Mouse (Mus musculus) R1 (cell line): ENCODE data around the gene Magi1.

Experiments used
- DNase-seq: peaks from one replicate; pipeline ENCODE4 v3.0.0-alpha.2; 2018; ENCODE audit warnings: low read depth, low spot score

Magi1 gene

DNA sequence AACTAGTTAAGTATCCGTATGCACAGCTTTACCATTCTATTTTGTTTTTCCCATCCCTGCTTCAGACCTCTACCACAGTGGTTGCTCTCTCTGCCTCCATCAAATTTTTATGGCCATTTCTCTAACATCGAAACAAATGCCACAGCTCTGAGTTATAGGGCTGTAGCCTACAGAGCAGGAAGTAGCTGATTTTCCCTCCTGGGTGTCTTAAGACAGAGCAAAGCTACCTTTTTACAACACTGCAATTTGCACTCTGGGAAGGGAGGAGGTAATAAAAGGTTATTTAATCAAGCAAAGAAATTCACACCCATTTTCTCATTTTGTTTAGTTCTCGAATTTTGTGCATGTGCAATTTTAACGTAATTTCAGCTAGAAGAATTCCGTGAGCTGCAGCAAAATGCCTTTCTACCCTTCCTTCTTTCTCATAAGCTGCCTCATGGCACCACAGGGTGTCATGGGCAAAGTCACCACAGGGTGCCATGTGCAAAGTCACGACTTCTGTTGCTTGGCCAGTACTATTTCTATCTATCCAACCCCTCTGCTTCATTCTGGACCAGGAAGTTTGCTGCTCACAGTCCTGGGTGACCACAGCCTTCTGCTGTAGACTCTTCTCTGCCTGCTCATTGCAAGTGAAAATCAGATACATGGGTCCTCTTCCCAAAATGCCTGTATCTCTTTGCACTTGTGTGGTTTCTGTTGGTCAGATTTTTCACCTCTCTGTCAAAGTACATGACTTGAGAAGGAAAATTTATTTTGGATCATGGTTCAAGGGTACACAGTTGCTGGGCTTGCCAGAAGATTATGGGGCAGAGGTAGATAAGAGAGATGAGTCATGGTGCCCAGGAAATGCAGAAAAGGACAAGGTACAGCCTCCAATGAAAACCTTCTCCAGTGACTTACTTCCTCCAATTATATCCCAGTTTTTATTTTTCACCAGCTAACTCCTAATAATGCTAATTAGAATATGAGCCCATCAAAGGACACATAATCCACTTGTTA is 167.0 kb downstream of the Magi1 start:
- no peak for DNase-seq

DNA sequence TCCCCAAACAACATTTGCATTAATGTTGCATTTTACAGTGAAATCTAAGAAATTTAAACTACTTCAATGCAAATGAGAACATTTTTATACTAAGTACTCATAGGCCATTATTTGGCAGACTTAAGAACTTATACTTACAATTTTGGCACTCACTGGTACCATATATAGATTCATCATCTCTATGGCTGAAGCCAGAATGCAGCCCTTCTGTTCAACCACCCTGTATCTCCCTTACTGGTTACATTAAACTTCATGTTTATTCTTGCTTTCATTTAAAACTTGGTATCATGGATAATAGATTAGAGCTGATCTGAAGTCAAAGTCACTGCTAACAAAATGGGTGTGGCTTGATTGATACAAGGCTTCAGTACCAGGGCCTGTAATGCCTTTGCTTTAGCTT is 171.9 kb downstream of the Magi1 start:
- no peak for DNase-seq

DNA sequence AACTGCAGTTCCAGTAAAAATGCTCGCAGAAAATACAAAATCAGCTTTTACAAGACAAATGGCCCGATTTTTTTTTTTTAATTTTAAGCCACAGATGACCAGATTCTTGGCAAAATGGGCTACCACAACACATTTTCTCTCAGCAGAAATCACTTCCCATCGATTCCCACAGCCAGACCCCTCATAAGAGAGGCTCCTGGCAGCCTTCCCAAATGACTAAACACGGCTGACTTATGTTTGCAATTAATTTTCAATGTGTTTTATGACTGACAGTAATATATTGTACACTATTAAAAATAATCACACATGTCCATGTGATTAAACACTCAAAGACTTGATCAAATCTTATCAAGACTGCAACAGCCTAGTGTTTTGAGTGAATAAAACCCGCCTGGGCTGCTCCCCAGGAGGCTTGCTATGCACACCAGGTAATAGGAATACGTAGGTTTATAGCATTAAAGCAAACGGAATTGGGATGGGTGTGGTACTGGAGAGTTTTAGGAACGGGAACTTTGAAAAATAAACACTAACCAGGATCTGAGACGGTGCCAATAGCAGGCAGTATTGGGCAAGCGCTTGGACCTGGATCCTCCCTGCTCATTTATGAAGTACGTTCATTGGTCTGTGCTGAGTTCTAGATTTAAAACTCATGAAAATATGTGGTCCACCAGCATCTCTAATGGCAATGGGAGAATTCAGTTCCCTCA is 176.2 kb downstream of the Magi1 start:
- no peak for DNase-seq

DNA sequence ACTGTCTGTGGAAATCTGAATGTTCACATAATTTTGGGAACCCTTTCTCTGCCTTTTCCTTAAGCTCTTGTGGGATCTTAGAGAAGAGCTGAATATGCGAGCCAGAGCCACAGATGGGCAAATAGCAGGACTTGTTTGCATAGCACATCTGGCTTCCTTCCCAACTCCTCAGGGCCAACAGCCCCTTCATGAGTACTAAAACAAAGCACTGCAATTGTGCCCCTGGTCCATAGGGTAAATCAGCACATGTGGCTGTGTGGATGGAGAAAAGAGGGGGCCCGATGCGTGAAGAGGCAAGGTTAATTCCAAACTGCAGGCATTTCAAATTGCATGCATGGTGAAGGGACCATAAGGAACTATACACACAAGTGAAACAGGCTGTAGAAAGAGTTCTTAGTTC is 180.1 kb downstream of the Magi1 start:
- DNase-seq: no peak

DNA sequence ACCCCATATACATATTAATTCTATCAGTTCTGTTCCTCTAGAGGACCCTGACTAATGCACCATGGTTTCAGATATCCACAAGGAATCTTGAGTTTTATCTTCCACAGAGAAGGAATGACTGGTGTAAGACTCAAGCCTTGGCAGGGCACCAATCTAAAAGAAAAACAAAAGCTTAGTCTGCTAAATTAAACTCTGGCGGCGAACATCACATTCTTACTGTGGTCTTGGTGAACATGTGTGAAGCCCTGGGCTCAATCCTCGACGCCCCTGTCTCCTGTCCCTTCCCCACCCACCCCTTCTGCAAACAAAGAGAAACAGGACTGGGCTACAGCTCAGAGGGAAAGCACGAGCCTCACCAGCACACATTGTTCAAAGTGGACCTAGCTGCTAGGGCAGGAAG is 182.5 kb downstream of the Magi1 start:
- no peak for DNase-seq

DNA sequence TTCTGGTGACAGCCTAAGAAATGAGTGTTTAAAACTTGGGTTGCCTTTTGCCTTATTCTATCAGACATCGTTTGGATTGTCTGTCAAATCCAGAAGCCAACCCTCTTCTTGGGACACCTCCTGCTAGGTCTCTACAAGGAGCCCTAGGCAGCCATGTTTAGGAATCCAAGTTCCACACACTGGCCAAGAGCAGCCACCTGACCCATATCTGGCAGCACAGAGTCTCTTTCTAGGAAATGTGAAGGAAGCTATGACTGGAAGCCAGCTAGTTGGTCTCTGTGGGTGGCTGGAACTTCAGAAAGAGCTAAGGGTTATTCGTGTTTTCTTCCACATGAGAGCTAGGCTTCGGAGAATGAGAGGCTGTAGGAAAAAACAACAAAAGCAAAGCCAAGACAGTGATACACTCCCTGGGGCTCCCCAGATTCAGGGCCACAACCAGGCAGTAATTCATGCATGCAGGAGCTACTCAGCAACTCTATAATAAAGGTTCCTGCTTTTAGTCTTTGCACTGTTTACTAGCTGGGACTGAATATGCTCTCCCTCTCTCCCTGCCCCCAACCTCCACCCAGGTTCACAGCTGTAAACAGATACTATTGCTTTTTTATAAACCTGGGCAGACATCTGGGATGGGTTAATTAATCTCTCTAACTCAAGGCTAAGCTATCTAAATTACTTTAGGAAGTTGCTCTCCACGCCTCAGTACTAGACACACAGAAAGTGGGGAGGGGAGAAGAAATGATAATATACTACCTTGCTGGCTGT is 188.6 kb downstream of the Magi1 start:
- no peak for DNase-seq

DNA sequence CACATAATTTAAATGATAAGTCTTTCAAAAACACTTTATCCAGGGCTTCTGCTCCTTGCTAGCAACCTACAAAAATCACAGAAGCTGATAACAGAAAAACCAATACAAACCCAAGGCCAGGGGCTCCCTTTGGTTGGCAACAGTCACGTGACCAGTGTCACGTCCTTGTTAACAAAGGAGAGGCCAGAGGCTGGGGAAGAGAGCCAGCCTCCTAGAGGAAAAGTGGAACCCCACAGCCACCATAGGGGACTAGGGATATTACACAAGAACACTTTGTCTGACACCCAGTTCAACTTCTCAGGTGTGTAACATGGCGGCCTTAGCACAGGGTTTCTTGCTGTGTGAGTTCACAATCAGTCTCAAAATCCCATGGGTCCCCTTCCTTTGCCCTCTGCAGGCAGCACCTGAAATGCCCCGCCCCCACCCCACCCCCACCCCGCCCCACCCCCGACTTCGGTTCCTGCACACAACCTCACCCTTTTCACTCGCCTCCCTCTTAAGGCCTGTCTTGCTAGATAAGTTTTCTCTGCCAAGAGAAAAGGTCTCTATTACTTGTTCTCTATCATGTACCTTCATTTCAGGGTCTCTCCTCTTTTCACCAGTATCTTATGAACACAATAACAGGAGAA is 190.6 kb downstream of the Magi1 start:
- peak; percentile 23 for DNase-seq

DNA sequence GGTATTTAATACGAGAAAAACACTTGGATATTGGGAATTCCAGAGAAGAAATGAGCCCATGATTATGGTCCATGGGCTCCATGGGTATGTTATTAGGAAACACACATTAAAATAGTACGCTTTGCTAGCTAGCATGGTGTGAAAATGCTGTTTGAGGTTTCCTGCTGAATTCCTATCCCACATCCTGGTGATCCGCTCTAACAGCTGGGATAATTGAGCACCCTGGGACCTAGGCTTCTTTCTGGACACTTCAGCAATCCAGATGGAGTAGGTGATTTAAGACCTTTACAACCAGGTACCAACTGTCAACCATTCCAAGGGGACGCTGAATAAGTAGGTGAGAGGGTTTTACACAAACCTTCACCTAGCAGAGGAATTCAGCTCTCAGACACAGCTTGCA is 191.2 kb downstream of the Magi1 start:
- no peak for DNase-seq

DNA sequence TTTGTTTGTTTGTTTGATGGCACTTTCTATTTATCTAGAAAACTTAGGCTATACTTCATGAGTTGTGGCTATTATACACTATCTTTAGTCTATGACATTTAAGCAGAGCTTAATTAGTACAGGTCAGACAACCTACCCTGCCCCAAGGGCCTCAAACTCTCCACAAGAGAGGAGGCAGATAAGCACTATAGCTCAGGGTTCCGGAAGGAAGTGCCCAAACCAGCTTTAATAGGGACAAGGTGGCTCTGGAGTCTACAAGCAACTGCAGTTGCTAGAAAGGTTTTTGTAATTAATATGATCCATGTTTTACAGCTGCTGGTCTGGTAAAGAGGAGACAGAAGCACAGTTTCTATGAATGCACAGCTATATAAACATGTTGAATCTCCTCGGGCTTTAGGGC is 196.9 kb downstream of the Magi1 start:
- no peak for DNase-seq

DNA sequence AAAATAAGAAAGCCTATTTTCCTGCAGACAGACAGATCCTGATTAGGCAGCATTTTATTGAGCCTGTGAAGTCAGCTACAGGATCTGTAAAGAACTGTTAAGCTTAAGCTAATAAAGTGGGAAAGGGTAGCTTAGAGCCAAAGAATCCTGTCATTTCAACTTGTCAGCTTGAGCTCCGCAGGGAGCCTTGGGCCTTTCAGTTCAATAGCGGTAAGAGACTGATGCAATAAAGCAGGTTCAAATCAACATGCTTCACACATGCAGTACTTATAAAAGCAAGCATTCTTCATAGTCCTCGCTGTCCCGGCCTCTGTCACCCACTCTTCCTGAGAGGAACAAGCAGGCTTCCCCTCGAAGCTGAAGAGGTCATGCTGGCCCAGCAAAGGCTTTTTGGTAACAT is 199.0 kb downstream of the Magi1 start:
- DNase-seq: no peak

DNA sequence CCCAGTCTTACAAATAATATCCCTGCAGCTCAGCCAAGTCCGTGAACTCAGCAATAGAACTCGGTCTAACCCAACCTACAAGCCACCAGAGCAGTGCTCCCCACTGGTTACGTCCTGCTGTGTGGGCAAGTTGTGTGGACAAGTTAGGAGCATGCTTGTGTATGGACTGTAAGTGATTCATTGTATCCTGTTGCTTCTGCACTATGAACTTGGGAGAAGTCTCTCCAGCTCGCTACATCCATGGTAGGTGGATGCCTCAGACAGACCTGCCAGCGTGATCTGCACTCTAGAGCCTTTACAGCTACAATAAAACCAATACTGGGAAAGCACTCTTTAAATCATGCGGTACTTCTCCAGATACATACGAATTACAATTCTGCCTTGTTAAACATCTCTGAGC is 200.3 kb downstream of the Magi1 start:
- peak; percentile 22 for DNase-seq

DNA sequence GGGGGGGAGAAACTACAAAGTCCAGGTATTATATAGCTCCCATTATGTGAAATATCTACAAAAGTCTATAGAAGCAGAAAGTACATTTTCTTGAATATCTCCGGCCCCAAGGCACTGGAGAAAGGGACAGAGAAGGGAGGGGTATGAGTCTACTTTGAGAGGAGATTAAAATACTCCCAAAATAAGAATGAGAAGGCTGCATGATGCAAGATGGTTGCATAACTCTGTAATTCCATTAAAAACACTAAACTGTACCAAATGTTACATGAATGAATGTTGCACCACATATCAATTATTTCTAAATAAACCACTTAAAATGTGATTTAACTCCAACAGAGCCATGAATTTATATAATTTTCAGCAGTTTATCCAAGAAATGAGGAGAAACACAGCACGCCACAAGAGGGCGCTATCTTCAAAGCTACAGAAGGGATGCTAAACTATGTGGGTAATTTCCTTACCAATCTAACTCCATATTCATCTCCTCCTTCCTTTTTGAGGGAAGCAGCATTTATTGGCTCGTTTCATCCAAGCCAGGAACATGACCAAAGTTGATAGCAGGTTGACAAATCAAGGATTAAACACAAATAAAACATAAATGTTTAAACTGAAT is 202.7 kb downstream of the Magi1 start:
- DNase-seq: peak; percentile 60

DNA sequence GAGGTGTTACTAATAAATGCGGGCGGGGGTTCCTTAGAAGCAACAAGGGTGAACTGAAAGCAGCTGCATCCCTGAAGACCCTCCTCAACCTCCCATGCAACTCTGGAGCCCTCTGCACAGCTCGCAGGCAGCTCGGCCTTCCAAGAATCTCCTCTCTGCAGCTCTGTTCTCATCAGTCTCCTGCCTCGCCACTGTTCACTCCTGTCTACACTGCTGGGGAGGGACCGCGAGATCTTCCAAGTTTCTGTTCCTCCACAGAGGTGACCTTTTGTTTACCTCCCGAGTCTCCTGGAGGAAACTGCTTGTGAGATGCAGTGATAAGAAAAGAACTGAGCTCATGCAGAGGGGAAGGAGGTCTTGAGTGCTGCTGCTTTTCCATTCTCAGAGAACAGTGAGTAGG is 204.8 kb downstream of the Magi1 start:
- DNase-seq: peak; percentile 46

DNA sequence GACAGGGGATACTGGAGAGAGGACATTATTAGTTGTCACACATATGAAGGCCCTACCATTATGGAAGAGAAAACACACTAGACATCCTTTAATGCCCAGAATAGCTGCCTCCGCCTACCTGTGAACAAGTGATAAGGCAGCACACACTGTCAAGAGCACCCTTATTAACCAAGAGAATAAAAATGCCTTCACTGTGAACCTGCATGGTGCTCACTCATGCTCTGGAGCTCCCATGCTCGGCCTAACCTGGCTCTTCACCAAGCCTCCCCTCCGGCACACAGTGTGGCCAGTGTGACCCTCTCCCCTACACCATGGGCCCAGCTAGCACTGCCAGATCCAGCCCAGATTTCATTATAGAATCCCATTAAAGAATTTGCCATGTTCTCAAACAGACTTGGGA is 206.7 kb downstream of the Magi1 start:
- DNase-seq: no peak

DNA sequence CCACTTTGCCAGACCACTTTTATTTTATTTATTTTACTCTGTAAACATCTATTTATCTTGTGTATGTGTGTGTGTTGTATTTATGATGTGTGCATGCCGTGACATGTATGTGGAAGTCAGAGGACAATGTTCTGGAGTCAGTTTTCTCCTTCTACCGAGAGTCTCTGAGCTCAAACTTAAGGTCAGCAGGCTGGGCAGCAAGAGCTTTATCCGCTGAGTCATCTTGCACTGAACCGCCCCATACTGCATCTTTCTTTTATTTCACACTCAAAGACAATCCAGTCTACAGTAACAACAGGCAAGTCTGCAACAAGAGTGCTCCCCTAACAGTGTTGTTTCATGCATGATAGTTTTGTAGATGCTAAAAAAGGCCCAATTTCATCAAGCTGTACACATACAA is 207.7 kb downstream of the Magi1 start:
- DNase-seq: no peak

DNA sequence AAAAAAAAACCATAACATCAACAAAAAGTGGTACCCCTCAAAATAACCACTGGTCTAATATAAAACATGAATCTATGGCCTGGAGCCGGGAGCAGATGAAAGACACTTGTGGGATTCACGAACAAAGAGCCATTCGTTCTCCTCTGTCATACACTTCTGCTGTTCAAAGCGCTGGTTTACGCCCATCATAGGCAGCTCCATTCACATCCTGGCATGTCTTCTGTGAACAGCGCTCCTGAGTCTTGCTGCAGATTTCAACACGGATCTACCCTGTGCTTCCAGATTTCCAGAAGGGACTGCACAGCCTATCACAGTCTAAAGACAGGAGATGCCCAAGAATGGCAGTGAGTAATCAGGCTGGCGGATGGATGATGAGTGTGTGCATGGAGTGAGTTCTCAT is 208.5 kb downstream of the Magi1 start:
- DNase-seq: peak; percentile 21

DNA sequence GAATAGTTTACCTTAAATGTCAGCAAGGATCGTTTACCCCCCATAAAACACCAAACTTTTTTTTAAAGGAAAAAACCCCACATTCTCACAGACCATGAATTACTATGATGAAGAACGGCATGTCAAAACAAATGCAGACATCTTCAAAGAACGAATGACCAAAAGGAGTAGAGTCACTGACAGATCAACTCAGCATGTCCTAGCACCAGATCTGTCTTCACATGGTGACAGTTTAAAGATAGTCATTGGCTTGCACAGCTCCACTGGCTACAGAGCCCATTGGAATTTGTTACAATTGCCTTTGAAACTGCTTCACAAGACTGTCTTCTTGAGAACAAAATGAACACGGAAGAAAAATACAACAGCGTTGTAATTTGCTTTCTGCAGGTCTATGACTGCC is 212.0 kb downstream of the Magi1 start:
- no peak for DNase-seq

DNA sequence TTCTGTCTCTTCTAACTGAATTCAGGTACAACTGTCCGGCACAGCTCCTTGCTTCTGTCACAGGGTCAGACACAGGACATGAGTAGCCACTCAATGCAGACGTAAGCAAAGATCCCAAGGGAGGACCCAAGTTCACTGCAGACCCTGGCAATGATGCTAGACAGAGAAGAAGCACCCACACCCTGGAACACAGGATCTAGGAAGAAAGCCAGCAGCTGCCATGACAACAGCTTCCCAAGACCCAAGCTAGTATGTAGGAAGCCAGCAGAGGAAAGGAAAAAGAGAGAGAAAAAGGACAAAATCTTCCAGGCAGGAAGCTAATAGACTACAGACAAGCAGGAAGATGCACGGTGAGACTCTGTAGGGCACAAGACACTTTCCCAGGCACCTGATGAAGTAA is 213.0 kb downstream of the Magi1 start:
- DNase-seq: no peak

DNA sequence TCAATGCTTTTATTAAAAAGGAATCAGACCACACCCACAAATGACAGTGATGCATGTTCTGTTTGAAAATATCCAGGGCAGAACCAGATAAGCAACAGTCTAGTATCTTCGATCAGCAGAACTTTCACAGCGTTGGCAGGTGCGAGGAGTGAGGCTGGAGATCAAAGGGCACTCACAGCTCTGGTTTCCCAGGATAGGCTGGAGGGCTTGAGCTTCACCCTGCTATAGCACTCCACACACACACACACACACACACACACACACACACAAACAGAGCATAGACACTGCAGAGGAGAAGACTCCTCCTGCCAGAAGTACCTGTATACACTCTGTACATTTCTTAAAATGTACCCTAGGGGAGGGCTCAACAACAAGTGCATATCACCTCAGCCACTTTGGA is 214.3 kb downstream of the Magi1 start:
- no peak for DNase-seq

DNA sequence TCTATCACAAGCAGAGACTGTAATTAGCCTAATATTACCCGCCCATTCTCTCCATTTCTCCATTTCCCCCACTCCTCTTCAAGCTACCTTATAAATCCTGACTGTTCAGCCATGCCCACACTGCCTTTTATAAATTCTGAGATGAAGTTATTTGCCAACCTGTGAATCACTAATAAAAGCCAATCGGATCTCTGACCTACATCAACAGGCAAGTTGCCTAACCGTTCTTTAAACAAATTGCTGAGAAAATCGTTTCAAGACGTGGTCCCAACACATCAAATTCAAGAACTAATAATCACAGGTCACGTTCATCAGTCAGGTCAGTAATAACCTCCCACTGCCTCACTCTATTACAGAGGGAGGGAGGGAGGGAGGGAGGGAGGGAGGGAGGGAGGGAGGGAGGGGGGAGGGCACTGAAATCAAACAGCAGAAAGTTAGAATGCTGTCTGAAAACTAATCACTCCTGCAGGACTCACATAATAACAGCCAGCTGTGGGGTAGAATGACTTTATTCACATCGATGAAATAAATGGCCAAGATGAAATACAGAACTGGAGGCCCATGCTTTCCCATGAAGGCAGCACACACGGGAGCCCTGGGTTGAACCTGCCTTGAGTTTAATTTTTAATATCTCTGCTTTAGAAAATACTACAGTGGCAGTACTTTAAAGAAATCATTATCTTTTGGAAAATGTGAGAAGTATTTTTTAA is 215.8 kb downstream of the Magi1 start:
- DNase-seq: no peak

DNA sequence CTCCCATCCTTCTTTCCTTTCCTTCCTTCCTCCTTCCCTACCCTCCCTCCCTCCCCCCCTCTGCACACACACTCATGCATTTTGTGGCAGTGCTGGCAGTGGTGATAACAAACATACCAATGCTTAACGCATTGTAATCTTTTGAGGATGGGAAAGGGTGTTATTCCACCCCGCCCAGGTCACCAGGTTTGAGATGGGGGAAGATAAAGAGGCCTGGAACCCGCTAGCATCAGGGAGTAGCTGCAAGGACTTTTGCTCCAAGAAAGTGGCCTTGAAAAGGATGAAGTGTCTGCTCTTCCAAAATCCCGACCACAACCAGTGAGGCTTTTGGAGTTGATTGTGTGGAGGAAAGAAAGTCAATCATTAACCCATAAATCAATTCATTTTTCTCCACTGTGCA is 218.9 kb downstream of the Magi1 start:
- no peak for DNase-seq
